Mouse (Mus musculus): ENCODE data around the gene Ralgps1. TPM values are rescaled to one million over a fixed set of nuclear protein-coding genes. Genes with fewer than 3 reads are reported as not detected.

Ralgps1 gene
- total and polyA plus RNA-seq, 3 experiments = 0.62 to 2.1 (median 1.5) TPM

DNA sequence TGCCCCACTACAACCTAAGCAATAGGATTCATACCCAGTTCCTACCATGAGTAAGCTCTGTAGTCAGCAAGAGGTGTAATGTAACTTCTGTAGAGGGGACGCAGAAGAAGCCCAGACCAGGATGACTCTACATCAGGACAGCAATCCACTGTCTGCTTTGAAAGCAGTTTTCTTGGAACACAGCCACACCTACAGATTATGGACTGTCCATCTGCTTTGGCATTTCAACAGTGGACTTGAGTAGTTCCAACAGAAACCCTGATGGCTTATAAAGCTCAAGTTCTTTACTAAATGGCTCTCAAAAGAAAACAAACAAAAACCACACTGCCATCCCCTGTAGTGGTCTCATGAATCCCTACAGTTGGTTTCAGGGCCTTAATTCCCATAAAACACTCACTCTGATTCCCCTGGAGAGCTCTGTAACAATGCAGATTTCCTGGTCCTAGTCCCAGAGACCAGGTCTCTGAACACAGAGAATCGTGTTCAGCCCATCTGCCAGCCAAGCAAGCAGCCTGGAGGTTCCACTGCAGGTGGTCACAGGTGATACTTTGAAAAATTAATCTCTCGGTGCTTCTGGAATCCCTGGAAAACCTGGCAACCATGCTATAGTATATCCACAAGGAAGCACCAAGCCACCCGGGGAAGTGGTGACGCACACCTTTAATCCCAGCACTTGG, 281.8 kb downstream of the Ralgps1 start:
- no peak for DNase-seq (ENCODE audit: extremely low read depth)
- in situ Hi-C loops (cut with MboI; ENCODE audit: low pct_ligation_motif_present, low pct_unique_long_range_greater_than_20kb, low sequenced_read_pairs) = no loop called here
- no peak overlapping the region for H3K27ac ChIP-seq (ENCODE audit: insufficient read depth, low read depth)
- H3K4me2 ChIP-seq (ENCODE audit: insufficient read depth, low read depth, poor library complexity, severe bottlenecking) = no peak overlapping the region
- no peaks in the 10 kb centered on the region for H3K79me2 ChIP-seq (replicated peaks; ENCODE audit: control insufficient read depth, extremely low read depth, insufficient read depth, poor library complexity, severe bottlenecking)
- no peaks in the 10 kb centered on the region for H3K9me3 ChIP-seq (replicated peaks; ENCODE audit: low read length)
- no peak overlapping the region for H3K9ac ChIP-seq (ENCODE audit: insufficient read depth, low read depth)
- H3K27me3 ChIP-seq (replicated peaks) = peaks cover 1% of the 10 kb centered on the region
- dilution Hi-C loops (cut with MboI; ENCODE audit: extremely low pct_ligation_motif_present, extremely low pct_unique_long_range_greater_than_20kb, low sequenced_read_pairs) = no loop called here
- no peak overlapping the region for H3K4me3 ChIP-seq (replicated peaks in 1 of 3; ENCODE audit: low read depth in 2 of 3, low read length in 2 of 3, poor library complexity in 1 of 3)
- H3K36me3 ChIP-seq (replicated peaks in 1 of 2; ENCODE audit: control insufficient read depth in 1 of 2, insufficient read depth in 1 of 2, low read length in 1 of 2) = no peaks in the 10 kb centered on the region
- H3K4me1 ChIP-seq (ENCODE audit: control insufficient read depth in 1 of 2, insufficient read depth in 2 of 2) = peaks cover 0 to 8% of the 10 kb centered on the region in 2 experiments; a peak in 1 of 4 replicates
- TF ChIP-seq TBP (conservative IDR thresholded peaks at IDR 0.05; ENCODE audit: low read depth, low read length) (no peak), EP300 (IDR thresholded peaks at IDR 0.05; ENCODE audit: low read length) (no peak), CHD2 (IDR thresholded peaks at IDR 0.05; ENCODE audit: low read length) (no peak), IRF4 (IDR thresholded peaks at IDR 0.05; ENCODE audit: low read depth, low read length) (no peak), TCF12 (IDR thresholded peaks at IDR 0.05; ENCODE audit: low read depth, low read length) (no peak), UBTF (IDR thresholded peaks at IDR 0.05; ENCODE audit: low read depth, low read length) (no peak), MYC (IDR thresholded peaks at IDR 0.05; ENCODE audit: low read depth, low read length) (no peak), NELFE (IDR thresholded peaks at IDR 0.05; ENCODE audit: low read depth, low read length) (no peak), MAX (IDR thresholded peaks at IDR 0.05; ENCODE audit: low read length) (no peak), ZC3H11A (IDR thresholded peaks at IDR 0.05; ENCODE audit: low read depth, low read length) (no peak), JUN (IDR thresholded peaks at IDR 0.05; ENCODE audit: insufficient read depth, low read depth, low read length) (no peak), ETS1 (conservative IDR thresholded peaks at IDR 0.05; ENCODE audit: low read depth, low read length) (no peak), JUND (conservative IDR thresholded peaks at IDR 0.05; ENCODE audit: low read depth, low read length) (no peak), CTCF (conservative IDR thresholded peaks at IDR 0.05 in 1 of 2, IDR thresholded peaks at IDR 0.05 in 1 of 2; ENCODE audit: low read depth in 2 of 2, low read length in 2 of 2) (no peak), ELF1 (IDR thresholded peaks at IDR 0.05; ENCODE audit: low read depth, low read length) (no peak)

DNA sequence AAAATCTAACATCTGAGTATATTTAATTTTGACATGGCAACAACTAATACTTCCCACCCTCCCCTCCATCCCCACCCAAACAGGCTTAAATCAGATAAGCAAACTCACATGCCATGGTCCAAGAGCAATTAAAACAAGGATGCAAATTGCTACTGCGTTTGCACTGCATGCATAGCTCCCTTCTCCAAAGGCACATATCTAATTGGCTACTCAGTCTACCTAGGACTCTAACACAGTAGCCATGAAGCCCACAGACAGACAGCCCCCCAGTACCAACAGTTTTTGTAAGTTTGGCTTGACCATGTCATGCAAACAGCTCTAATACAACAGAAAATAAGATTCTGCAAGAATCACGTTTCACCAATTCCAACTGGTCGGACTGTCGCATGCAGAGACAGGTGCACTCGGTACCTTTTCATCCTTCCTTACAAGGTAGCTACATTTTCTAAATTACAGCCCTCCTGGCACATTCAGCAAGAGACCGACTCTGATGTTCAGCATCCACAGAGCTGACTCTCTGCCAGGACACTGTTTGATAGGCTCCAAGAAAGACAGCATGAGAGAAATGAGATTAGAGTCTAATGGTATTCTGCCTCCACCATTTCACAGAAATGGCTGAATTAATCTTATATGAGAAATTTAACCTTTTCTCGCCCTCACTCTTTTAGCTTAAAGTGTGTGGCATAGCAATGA, 284.5 kb downstream of the Ralgps1 start:
- DNase-seq (ENCODE audit: extremely low read depth) = no peak
- no peak for TF ChIP-seq MAFK (IDR thresholded peaks at IDR 0.05; ENCODE audit: insufficient replicate concordance, low read length)
- TF ChIP-seq POLR2AphosphoS2 (IDR thresholded peaks at IDR 0.05; ENCODE audit: low read depth, low read length) = no peak
- no peak for TF ChIP-seq KAT2A (IDR thresholded peaks at IDR 0.05; ENCODE audit: insufficient replicate concordance, low read length)
- no peak for TF ChIP-seq RAD21 (IDR thresholded peaks at IDR 0.05; ENCODE audit: low read depth, low read length)
- no peak for TF ChIP-seq ZMIZ1 (IDR thresholded peaks at IDR 0.05; ENCODE audit: low read depth, low read length)
- no peak for TF ChIP-seq MEF2A (IDR thresholded peaks at IDR 0.05; ENCODE audit: borderline replicate concordance, low read depth, low read length)
- TF ChIP-seq TCF12 (IDR thresholded peaks at IDR 0.05; ENCODE audit: low read depth, low read length) = no peak
- no peak for TF ChIP-seq RCOR1 (conservative IDR thresholded peaks at IDR 0.05; ENCODE audit: low read depth, low read length)
- TF ChIP-seq EP300 (IDR thresholded peaks at IDR 0.05; ENCODE audit: low read length) = no peak
- no peak for TF ChIP-seq USF1 (IDR thresholded peaks at IDR 0.05; ENCODE audit: low read depth, low read length)
- TF ChIP-seq PAX5 (IDR thresholded peaks at IDR 0.05; ENCODE audit: low read length) = no peak
- in situ Hi-C loops (cut with MboI; ENCODE audit: low pct_ligation_motif_present, low pct_unique_long_range_greater_than_20kb, low sequenced_read_pairs) = no loop called here

More for the DNA sequence above, 284.5 kb downstream of the Ralgps1 start:
- H3K4me1 ChIP-seq (ENCODE audit: control insufficient read depth in 1 of 2, insufficient read depth in 2 of 2) = peaks cover 0 to 8% of the 10 kb centered on the region in 2 experiments; a peak in 1 of 4 replicates
- no peak overlapping the region for H3K27ac ChIP-seq (ENCODE audit: insufficient read depth, low read depth)
- H3K9ac ChIP-seq (ENCODE audit: insufficient read depth, low read depth) = no peak overlapping the region
- no peaks in the 10 kb centered on the region for H3K79me2 ChIP-seq (replicated peaks; ENCODE audit: control insufficient read depth, extremely low read depth, insufficient read depth, poor library complexity, severe bottlenecking)
- H3K27me3 ChIP-seq (replicated peaks) = peaks cover 2% of the 10 kb centered on the region
- no peaks in the 10 kb centered on the region for H3K36me3 ChIP-seq (replicated peaks in 1 of 2; ENCODE audit: control insufficient read depth in 1 of 2, insufficient read depth in 1 of 2, low read length in 1 of 2)
- dilution Hi-C loops (cut with MboI; ENCODE audit: extremely low pct_ligation_motif_present, extremely low pct_unique_long_range_greater_than_20kb, low sequenced_read_pairs) = no loop called here
- no peak overlapping the region for H3K4me2 ChIP-seq (ENCODE audit: insufficient read depth, low read depth, poor library complexity, severe bottlenecking)
- H3K9me3 ChIP-seq (replicated peaks; ENCODE audit: low read length) = no peaks in the 10 kb centered on the region
- no peak overlapping the region for H3K4me3 ChIP-seq (replicated peaks in 1 of 3; ENCODE audit: low read depth in 2 of 3, low read length in 2 of 3, poor library complexity in 1 of 3)

All from CH12.LX (cell line).